ENCODE assay signal across 8 mouse cellular contexts in genomic region chr1:86487908-86488314, GRCm38 (mm10). TPM values are rescaled to one million over a fixed set of nuclear protein-coding genes. Genes with fewer than 3 reads are reported as not detected.
DNase-seq lines count a peak whose midpoint lies in the region; ATAC-seq lines count a peak whose summit lies in the region.

No protein-coding gene starts in this region.

- peaks cover 41% of the 10 kb centered on the region for H3K4me1 ChIP-seq in lung, embryonic 15.5 days
- H3K4me1 ChIP-seq in embryonic facial prominence, embryonic 15.5 days: peaks cover 31% of the 10 kb centered on the region
- H3K4me1 ChIP-seq in limb, embryonic 11.5 days (ENCODE audit: control insufficient read depth, insufficient read depth, low read length): peaks cover 9% of the 10 kb centered on the region; the same call in 1 of the 2 replicates
- H3K4me1 ChIP-seq in neural tube, embryonic 15.5 days: peaks cover 22% of the 10 kb centered on the region

- H3K9ac ChIP-seq in lung, embryonic 15.5 days: peak overlapping the region; percentile 99
- H3K9ac ChIP-seq in embryonic facial prominence, embryonic 15.5 days: peak overlapping the region; percentile 88
- peak overlapping the region; percentile 99 for H3K9ac ChIP-seq in limb, embryonic 11.5 days (ENCODE audit: low read length)
- peak overlapping the region; percentile 92 for H3K9ac ChIP-seq in neural tube, embryonic 15.5 days (replicated peaks)

- no peaks in the 10 kb centered on the region for H3K27me3 ChIP-seq in lung, embryonic 15.5 days
- no peaks in the 10 kb centered on the region for H3K27me3 ChIP-seq in embryonic facial prominence, embryonic 15.5 days
- H3K27me3 ChIP-seq in limb, embryonic 11.5 days (ENCODE audit: control insufficient read depth, insufficient read depth, low read length): no peaks in the 10 kb centered on the region
- H3K27me3 ChIP-seq in neural tube, embryonic 15.5 days (replicated peaks): no peaks in the 10 kb centered on the region

- intact Hi-C loops in left cerebral cortex, postnatal 36 days (cut with DNase I): loop anchor here (1.0 kb wide), 2 partner anchors 37 to 46 kb away; no protein-coding TSS in a partner anchor

- peak overlapping the region; percentile 98 for H3K27ac ChIP-seq in lung, embryonic 15.5 days
- peak overlapping the region; percentile 97 for H3K27ac ChIP-seq in embryonic facial prominence, embryonic 15.5 days (replicated peaks)
- H3K27ac ChIP-seq in limb, embryonic 11.5 days (replicated peaks; ENCODE audit: low read depth, low read length): peak overlapping the region; percentile 95
- peak overlapping the region; percentile 100 for H3K27ac ChIP-seq in neural tube, embryonic 15.5 days (replicated peaks)

- peak; percentile 27 for ATAC-seq in lung, embryonic 15.5 days (ENCODE audit: borderline replicate concordance, extremely low read depth, low FRiP score, low TSS enrichment)
- no peak for ATAC-seq in embryonic facial prominence, embryonic 15.5 days (ENCODE audit: insufficient number of reproducible peaks, low FRiP score, low TSS enrichment, low read depth)
- ATAC-seq in limb, embryonic 11.5 days (ENCODE audit: insufficient number of reproducible peaks, low FRiP score, low TSS enrichment, low read depth): no peak
- peak; percentile 63; the same call in 1 of the 2 replicates for ATAC-seq in neural tube, embryonic 15.5 days (ENCODE audit: low FRiP score)

- no peaks in the 10 kb centered on the region for H3K9me3 ChIP-seq in lung, embryonic 15.5 days
- H3K9me3 ChIP-seq in embryonic facial prominence, embryonic 15.5 days (replicated peaks): no peaks in the 10 kb centered on the region
- no peaks in the 10 kb centered on the region for H3K9me3 ChIP-seq in limb, embryonic 11.5 days (ENCODE audit: control insufficient read depth, low read length)
- H3K9me3 ChIP-seq in neural tube, embryonic 15.5 days (replicated peaks): no peaks in the 10 kb centered on the region

- WGBS in lung, embryonic 15.5 days: 7% methylated on average over 20 of the region's 20 CpGs
- 7% methylated on average over 20 of the region's 20 CpGs for WGBS in embryonic facial prominence, embryonic 15.5 days
- 9% methylated on average over 20 of the region's 20 CpGs for WGBS in limb, embryonic 11.5 days
- WGBS in neural tube, embryonic 15.5 days: 9% methylated on average over 20 of the region's 20 CpGs

- H3K36me3 ChIP-seq in lung, embryonic 15.5 days: no peaks in the 10 kb centered on the region
- H3K36me3 ChIP-seq in embryonic facial prominence, embryonic 15.5 days: no peaks in the 10 kb centered on the region
- H3K36me3 ChIP-seq in limb, embryonic 11.5 days (ENCODE audit: control insufficient read depth, insufficient read depth, low read length): no peaks in the 10 kb centered on the region
- H3K36me3 ChIP-seq in neural tube, embryonic 15.5 days: no peaks in the 10 kb centered on the region

- peak overlapping the region; percentile 80 for H3K4me3 ChIP-seq in lung, embryonic 15.5 days
- H3K4me3 ChIP-seq in embryonic facial prominence, embryonic 15.5 days (replicated peaks): peak overlapping the region; percentile 74
- peak overlapping the region; percentile 65 for H3K4me3 ChIP-seq in limb, embryonic 11.5 days (ENCODE audit: low read depth, low read length)
- peak overlapping the region; percentile 63 for H3K4me3 ChIP-seq in neural tube, embryonic 15.5 days (replicated peaks)

- peak overlapping the region; percentile 81 for H3K4me2 ChIP-seq in lung, embryonic 15.5 days
- H3K4me2 ChIP-seq in embryonic facial prominence, embryonic 15.5 days (replicated peaks): peak overlapping the region; percentile 68
- H3K4me2 ChIP-seq in limb, embryonic 11.5 days (ENCODE audit: low read depth, severe bottlenecking): peak overlapping the region; percentile 86
- peak overlapping the region; percentile 72 for H3K4me2 ChIP-seq in neural tube, embryonic 15.5 days

- DNase-seq in lung, postnatal 25 days (ENCODE audit: low spot score): no peak
- no peak for DNase-seq in limb, embryonic 11.5 days (ENCODE audit: low spot score)
- DNase-seq in thymus, postnatal 0 days (ENCODE audit: low spot score): no peak
- no peak for DNase-seq in left cerebral cortex, postnatal 36 days (ENCODE audit: low spot score in 2 of 2)
- no peak for DNase-seq in embryo, embryonic 11 days

RNA-seq across cellular contexts. Expression of gene Ptma, which starts 38.6 kb away (rescaled TPM):
- polyA plus RNA-seq in lung, embryonic 15.5 days (2015; fragmentation: Nextera tagmentation; extraction: Ambion mirVana): 2,819 and 2,940 TPM in 2 replicates
- polyA plus RNA-seq in embryonic facial prominence, embryonic 15.5 days (2015; fragmentation: Nextera tagmentation; extraction: Ambion mirVana): 1,945 and 2,079 TPM in 2 replicates
- polyA plus RNA-seq in limb, embryonic 11.5 days (2014; fragmentation: Nextera tagmentation; extraction: Ambion mirVana): 4,370 and 4,506 TPM in 2 replicates
- polyA plus RNA-seq in neural tube, embryonic 15.5 days (2015; fragmentation: Nextera tagmentation; extraction: Ambion mirVana): 1,254 and 1,565 TPM in 2 replicates
- 3,795 and 4,477 TPM in 2 replicates for polyA plus RNA-seq in thymus, postnatal 0 days (2015; fragmentation: Nextera tagmentation; extraction: Ambion mirVana)
- total RNA-seq in left cerebral cortex, postnatal 36 days (2021): 100 to 1,000 TPM; 384 TPM

Comparison
In these comparisons a context has a peak if more than half of its experiments do, and no peak if none do; other contexts are left out.
1. ATAC-seq: peak in lung, embryonic 15.5 days (single experiment) and neural tube, embryonic 15.5 days (single experiment); none in embryonic facial prominence, embryonic 15.5 days (single experiment) and limb, embryonic 11.5 days (single experiment).
2. Peak in every context shown above with its lines, with median percentiles within 50 percentile points of each other: H3K27ac ChIP-seq, H3K4me2 ChIP-seq, H3K4me3 ChIP-seq and H3K9ac ChIP-seq.